Mouse (Mus musculus) forebrain, postnatal 0 days (tissue): ENCODE results near the gene Snrpa1. TPM values are rescaled to one million over a fixed set of nuclear protein-coding genes. Genes with fewer than 3 reads are reported as not detected.
A peak's percentile ranks its signal among the peaks of the same experiment; 100 is the strongest.
"Not testable (repeated sequence)": the region's sequence is repeated elsewhere in the genome, so short reads cannot be mapped to it uniquely, and the experiment has no call there.

ENCODE experiments used
- ATAC-seq: fragments of 200-750 bp; cut with Nextera tagmentation; 2 replicates; pipeline ENCODE4 v1.8.0; 2017; ENCODE audit warnings: mild to moderate bottlenecking, moderate library complexity
- DNase-seq: peaks from one replicate; pipeline ENCODE4 v3.0.0-alpha.2; 2015
- H3K27ac ChIP-seq: fragments of 300-500 bp; sonication (generic); 2 replicates; pipeline ENCODE4 v1.5.1; 2014; ENCODE audit warnings: low read depth, mild to moderate bottlenecking, antibody characterized with exemption, low read length, moderate library complexity, mixed read lengths
- H3K27me3 ChIP-seq: fragments of 300-500 bp; sonication (generic); 2 replicates; pipeline ENCODE4 v1.6.1; 2014; ENCODE audit warnings: mild to moderate bottlenecking, low read length, mixed read lengths; ENCODE audit not compliant: insufficient read depth
- H3K36me3 ChIP-seq: fragments of 300-500 bp; sonication (generic); 2 replicates; pipeline ENCODE4 v1.6.1; 2014; ENCODE audit warnings: mild to moderate bottlenecking, moderate library complexity; ENCODE audit not compliant: insufficient read depth
- H3K4me1 ChIP-seq: fragments of 300-500 bp; sonication (generic); 2 replicates; pipeline ENCODE4 v1.6.1; 2014; ENCODE audit warnings: antibody characterized with exemption; ENCODE audit not compliant: insufficient read depth
- H3K4me2 ChIP-seq: fragments of 300-500 bp; sonication (generic); 2 replicates; pipeline ENCODE4 v1.6.1; 2014; ENCODE audit warnings: low read depth, mild to moderate bottlenecking, moderate library complexity
- H3K4me3 ChIP-seq: fragments of 300-500 bp; sonication (generic); 2 replicates; pipeline ENCODE4 v1.5.1; 2014; ENCODE audit warnings: low read depth, low read length, mixed read lengths
- H3K9ac ChIP-seq: fragments of 300-500 bp; sonication (generic); 2 replicates; pipeline ENCODE4 v1.6.1; 2014; ENCODE audit warnings: mild to moderate bottlenecking
- H3K9me3 ChIP-seq: fragments of 300-500 bp; sonication (generic); 2 replicates; pipeline ENCODE4 v1.6.1; 2016; ENCODE audit warnings: low read length
- CTCF ChIP-seq: sonication (generic); IDR thresholded peaks from 2 replicates; pipeline ENCODE4 v1.5.1; 2016; ENCODE audit warnings: antibody characterized with exemption, control low read depth, low read depth
- WGBS: fragments of 180-500 bp; shearing (Covaris S2); extraction: QIAGEN DNeasy Blood & Tissue Kit; methylation state at CpG from one replicate; pipeline ENCODE4 v1.1.7; 2014; 5-methylcytosine and 5-hydroxymethylcytosine counted together
- polyA plus RNA-seq: library from polyadenylated mRNA; unstranded; fragments of >200 nt; fragmentation: Nextera tagmentation; extraction: Ambion mirVana; gene quantifications from 2 replicates; pipeline ENCODE4 v1.2.1, GENCODE M21; 2015
- total RNA-seq: library from RNA; depleted of rRNA; stranded (reverse); fragments of >200 nt; gene quantifications from 2 replicates; pipeline ENCODE4 v1.2.3, GENCODE M21; 2014

The Snrpa1 gene
- total and polyA plus RNA-seq, 2 experiments from 2014 or later, result 45.6 to 135 TPM

DNA sequence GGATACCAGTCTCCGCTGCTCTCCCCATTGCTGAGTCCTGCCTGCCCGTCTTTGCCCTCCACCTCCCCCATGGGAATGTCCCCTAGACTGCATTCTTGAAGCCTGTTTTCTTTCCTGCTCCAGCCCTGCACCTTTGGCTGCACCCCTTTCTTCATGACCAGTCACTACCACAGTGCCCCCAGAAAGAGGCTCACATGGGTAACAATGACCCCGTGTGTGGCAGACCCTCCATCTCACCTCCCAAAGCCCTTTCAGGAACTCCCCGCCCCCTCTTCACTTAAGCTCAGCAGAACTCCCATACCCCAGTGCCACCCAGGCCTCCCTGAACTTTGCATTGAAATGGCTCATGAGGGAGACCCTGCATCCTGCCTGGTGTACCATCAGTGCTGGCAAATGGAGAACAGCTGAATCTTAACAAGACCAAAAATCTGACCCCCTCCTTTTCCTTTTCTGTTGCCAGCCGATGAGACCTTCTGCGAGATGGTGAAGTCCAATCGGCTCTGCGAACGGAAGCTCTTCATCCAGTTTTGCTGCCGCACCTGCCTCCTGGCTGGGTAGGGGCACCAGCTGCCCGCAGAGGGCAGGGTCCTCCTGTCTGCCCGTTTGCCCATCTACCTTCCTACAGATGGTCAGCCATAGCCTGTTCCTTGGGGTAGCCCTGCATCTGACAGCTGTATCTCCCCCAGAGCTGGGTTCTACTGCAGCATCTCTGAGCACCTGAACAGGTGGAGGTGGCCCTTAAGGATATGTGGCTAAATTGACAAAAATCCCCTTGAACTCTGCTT lies 10.2 kb upstream of the Snrpa1 start:
- no peak overlapping the region for H3K4me3 ChIP-seq
- no peak for TF ChIP-seq CTCF
- no peak overlapping the region for H3K9ac ChIP-seq
- H3K4me1 ChIP-seq, result peaks cover 2% of the 10 kb centered on the region; the same call in 1 of the 2 replicates
- ATAC-seq (no peak), DNase-seq (no peak)
- no peaks in the 10 kb centered on the region for H3K36me3 ChIP-seq
- H3K27me3 ChIP-seq, result no peaks in the 10 kb centered on the region
- no peak overlapping the region for H3K27ac ChIP-seq
- WGBS, result 85% methylated on average over 12 of the region's 12 CpGs
- H3K9me3 ChIP-seq, result no peaks in the 10 kb centered on the region
- no peak overlapping the region for H3K4me2 ChIP-seq

DNA sequence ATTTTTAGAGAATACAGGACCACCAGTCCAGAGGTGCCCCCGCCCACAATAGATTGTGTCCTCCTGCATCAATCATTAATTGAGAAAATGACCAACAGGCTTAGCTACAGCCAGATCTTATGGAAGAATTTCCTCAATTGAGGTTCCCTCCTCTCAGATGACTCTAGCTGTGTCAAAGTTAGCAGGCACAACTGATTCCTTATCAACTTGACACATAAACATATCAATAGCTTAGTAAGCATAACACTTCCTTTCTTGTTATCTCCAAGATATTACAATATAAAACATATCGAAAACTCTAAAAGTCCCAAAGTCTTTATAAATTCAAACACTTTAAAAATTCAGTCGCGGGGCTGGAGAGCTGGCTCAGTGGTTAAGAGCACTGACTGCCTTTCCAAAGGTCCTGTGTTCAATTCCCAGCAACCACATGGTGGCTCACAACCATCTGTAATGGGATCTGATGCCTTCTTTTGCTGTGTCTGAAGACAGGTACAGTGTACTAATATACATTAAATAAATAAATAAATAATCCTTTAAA lies 4.8 kb upstream of the Snrpa1 start:
- no peak for DNase-seq
- no peak for TF ChIP-seq CTCF
- no peak overlapping the region for H3K27ac ChIP-seq
- ATAC-seq, result no peak
- H3K9ac ChIP-seq, result no peak overlapping the region
- H3K4me2 ChIP-seq, result no peak overlapping the region
- H3K9me3 ChIP-seq, result no peaks in the 10 kb centered on the region
- no peak overlapping the region for H3K4me3 ChIP-seq
- no peaks in the 10 kb centered on the region for H3K4me1 ChIP-seq
- H3K27me3 ChIP-seq, result no peaks in the 10 kb centered on the region
- no peaks in the 10 kb centered on the region for H3K36me3 ChIP-seq
- 88% methylated on average over 4 of the region's 4 CpGs for WGBS

DNA sequence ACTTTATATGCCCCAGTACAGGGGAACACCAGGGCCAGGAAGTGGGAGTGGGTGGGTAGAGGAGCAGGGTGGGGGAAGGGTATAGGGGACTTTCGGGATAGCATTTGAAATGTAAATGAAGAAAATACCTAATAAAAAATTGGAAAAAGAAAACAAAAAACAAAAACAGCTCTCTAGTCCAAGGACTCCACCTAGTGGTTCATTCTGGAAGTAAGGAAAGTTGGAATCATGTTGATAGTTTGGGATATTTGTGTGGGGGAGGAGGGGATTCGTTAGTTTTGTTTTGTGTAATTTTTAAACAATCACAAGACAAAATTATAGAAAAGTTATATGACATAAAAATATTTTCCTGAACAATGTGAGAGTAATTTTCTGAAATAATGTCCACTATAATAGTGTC lies 3.4 kb upstream of the Snrpa1 start:
- not testable (repeated sequence) for H3K4me2 ChIP-seq
- DNase-seq, result peak; percentile 60

DNA sequence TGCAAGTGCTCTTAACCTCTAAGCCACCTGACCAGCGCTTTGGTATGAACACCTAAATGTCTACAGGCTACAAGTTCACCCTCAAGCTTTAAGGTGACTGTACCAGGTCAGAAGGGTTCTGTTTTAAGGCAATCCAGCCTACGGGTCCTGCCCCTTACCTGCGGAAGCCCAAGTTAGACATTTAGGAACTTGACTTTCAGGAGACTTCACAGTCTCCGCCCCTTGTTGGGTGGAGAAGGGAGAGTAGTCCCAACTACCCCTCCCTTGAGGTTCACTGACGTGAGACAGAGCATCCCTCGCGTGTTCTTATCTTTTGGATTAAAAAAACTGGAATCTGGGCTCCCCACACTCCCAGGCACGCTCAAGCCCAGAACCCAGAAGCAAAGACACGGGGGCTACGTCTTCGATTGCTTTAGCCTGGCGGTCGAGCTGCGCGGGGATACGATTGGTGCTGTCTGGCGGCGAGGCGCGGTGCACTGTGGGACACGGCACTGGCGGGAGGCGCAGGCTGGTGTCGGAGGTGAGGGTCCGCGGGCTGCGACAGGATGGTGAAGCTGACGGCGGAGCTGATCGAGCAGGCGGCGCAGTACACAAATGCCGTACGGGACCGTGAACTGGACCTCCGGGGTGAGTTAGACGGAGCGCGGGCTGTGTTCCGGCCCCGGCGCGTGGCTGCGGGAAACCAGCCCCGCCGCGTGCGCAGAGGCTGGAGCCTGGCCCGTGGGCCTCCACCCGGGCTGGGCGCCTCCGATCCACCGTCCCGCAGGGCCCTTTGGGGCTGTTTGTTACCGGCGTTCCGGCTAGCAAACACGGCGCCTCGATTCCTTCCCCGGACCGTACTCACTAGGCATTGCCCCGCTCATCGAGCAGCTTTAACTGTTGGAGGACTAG lies 1.5 kb downstream of the Snrpa1 start:
- DNase-seq (peak; percentile 92), ATAC-seq (peak; percentile 98)
- Histone ChIP-seq H3K9me3 (no peaks in the 10 kb centered on the region), H3K4me1 (0 out of 2 replicates have a peak, but pooled peaks cover 7% of the 10 kb centered on the region), H3K27ac (peak overlapping the region; percentile 57), H3K4me3 (peak overlapping the region; percentile 97), H3K9ac (peak overlapping the region; percentile 85), H3K27me3 (no peaks in the 10 kb centered on the region), H3K36me3 (peaks cover 18% of the 10 kb centered on the region), H3K4me2 (peak overlapping the region; percentile 72)
- 1% methylated on average over 64 of the region's 64 CpGs for WGBS
- peak; percentile 42 for TF ChIP-seq CTCF

More for the DNA sequence above, 3.4 kb upstream of the Snrpa1 start:
- not testable (repeated sequence) for H3K4me1 ChIP-seq, H3K27ac ChIP-seq, H3K9me3 ChIP-seq, ATAC-seq, H3K4me3 ChIP-seq, H3K36me3 ChIP-seq, H3K27me3 ChIP-seq, H3K9ac ChIP-seq
- TF ChIP-seq CTCF, result peak; percentile 82
- 4% methylated on average over 2 of the region's 2 CpGs for WGBS

DNA sequence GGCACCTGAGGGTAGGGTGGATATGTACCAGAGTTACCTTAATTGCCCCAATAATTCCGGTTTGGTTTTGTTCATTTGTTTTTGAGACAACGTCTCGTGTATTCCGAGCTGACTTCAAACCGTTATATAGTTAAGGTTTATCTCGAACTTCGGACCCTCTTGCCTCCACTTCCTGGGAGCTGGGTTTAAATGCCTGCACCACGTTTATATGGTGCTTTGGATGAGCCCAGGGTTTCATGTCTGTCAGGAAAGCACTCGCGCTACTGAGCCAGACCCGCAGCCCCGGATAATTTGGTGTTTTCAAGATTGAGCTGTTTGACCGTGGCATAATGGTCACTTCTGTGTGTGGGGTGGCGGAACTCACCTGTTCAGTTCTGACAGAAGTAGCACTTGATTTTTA lies 2.3 kb downstream of the Snrpa1 start:
- Histone ChIP-seq H3K36me3 (peaks cover 24% of the 10 kb centered on the region), H3K4me1 (0 out of 2 replicates have a peak, but pooled peaks cover 7% of the 10 kb centered on the region), H3K4me2 (peak overlapping the region; percentile 72), H3K9me3 (no peaks in the 10 kb centered on the region), H3K4me3 (peak overlapping the region; percentile 97), H3K27ac (no peak overlapping the region), H3K27me3 (no peaks in the 10 kb centered on the region), H3K9ac (peak overlapping the region; percentile 85)
- no peak for ATAC-seq
- no peak for TF ChIP-seq CTCF
- WGBS, result 1% methylated on average over 14 of the region's 14 CpGs
- no peak for DNase-seq

DNA sequence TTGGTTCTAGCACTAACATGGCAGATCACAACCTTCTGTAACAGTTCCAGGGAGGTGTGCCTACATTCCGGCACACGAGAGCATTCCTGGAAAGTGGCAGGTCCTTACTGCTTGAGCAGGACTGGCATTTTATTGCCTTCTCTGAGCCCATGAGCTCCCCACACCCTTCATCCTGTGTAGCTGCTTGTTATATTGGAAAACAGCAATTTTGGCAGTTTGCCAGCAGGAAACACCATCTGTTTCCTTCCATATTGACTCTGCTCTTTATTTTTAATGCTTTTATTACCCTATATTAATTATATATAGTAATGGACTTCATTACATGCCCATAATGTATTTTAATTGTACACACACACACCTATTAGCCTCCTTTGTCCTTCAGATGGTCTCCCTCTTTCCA lies 17.6 kb downstream of the Snrpa1 start:
- DNase-seq (peak; percentile 56), ATAC-seq (no peak)
- peaks cover 4% of the 10 kb centered on the region; the same call in 1 of the 2 replicates for H3K4me1 ChIP-seq
- H3K9ac ChIP-seq, result no peak overlapping the region
- no peak overlapping the region for H3K4me3 ChIP-seq
- WGBS, result 58% methylated on average over 2 of the region's 2 CpGs
- TF ChIP-seq CTCF, result no peak
- no peaks in the 10 kb centered on the region for H3K9me3 ChIP-seq
- no peak overlapping the region for H3K27ac ChIP-seq
- peaks cover 43% of the 10 kb centered on the region for H3K36me3 ChIP-seq
- no peaks in the 10 kb centered on the region for H3K27me3 ChIP-seq
- no peak overlapping the region for H3K4me2 ChIP-seq
